Mouse (Mus musculus) heart, postnatal 0 days (tissue): Measurements from ENCODE around the gene Nf2.

Source experiments
- CTCF ChIP-seq: IDR thresholded peaks from 2 replicates; pipeline ENCODE4 v1.5.1; 2016; ENCODE audit warnings: antibody characterized with exemption, control low read depth, low read depth
- EP300 ChIP-seq: IDR thresholded peaks from 2 replicates; pipeline ENCODE4 v1.6.1; 2016; ENCODE audit warnings: antibody characterized with exemption, low read depth

GRCm38 (mm10) chr11:4716530-4717236 is 132.7 kb downstream of the Nf2 start:
- no peak for TF ChIP-seq CTCF
- TF ChIP-seq EP300: no peak
